Mouse (Mus musculus) myocyte (in vitro differentiated cells): ENCODE data around the gene Brd7.

Experiments
- CEBPB ChIP-seq: IDR thresholded peaks from 2 replicates; pipeline ENCODE4 v1.6.1; 2011; ENCODE audit warnings: mild to moderate bottlenecking, moderate library complexity; ENCODE audit not compliant: poor library complexity, insufficient read depth, severe bottlenecking
- E2F4 ChIP-seq: IDR thresholded peaks from one replicate; pipeline ENCODE4 v1.6.1; 2011; ENCODE audit warnings: mild to moderate bottlenecking, control low read depth, moderate library complexity; ENCODE audit not compliant: insufficient read depth
- MAX ChIP-seq: IDR thresholded peaks from one replicate; pipeline ENCODE4 v1.6.1; 2011; ENCODE audit warnings: low read depth, mild to moderate bottlenecking, control low read depth
- MYOD1 ChIP-seq, 3 experiments: IDR thresholded peaks; one replicate each; pipeline ENCODE4 v1.6.1; 2011; ENCODE audit warnings: control low read depth in 2 of 3, low read depth in 2 of 3, mild to moderate bottlenecking in 2 of 3, moderate library complexity in 1 of 3; ENCODE audit not compliant: insufficient read length in 2 of 3, control insufficient read depth in 1 of 3
- MYOG ChIP-seq, 3 experiments: IDR thresholded peaks; one replicate each; pipeline ENCODE4 v1.6.1; 2011; ENCODE audit warnings: control low read depth in 2 of 3, low read depth in 2 of 3, mild to moderate bottlenecking in 2 of 3; ENCODE audit not compliant: insufficient read length in 2 of 3, control insufficient read depth in 1 of 3, insufficient read depth in 1 of 3
- POLR2A ChIP-seq: IDR thresholded peaks from one replicate; pipeline ENCODE4 v1.6.1; 2011; ENCODE audit warnings: low read depth, mild to moderate bottlenecking, control low read depth, moderate library complexity; ENCODE audit not compliant: insufficient read length
- REST ChIP-seq: IDR thresholded peaks from one replicate; pipeline ENCODE4 v1.6.1; 2011; ENCODE audit warnings: mild to moderate bottlenecking, control low read depth, moderate library complexity; ENCODE audit not compliant: insufficient read depth, insufficient read length
- TCF12 ChIP-seq: IDR thresholded peaks from one replicate; pipeline ENCODE4 v1.6.1; 2011; ENCODE audit warnings: mild to moderate bottlenecking, control low read depth; ENCODE audit not compliant: poor library complexity, insufficient read depth, severe bottlenecking
- USF1 ChIP-seq: IDR thresholded peaks from one replicate; pipeline ENCODE4 v1.6.1; 2011; ENCODE audit warnings: low read depth, mild to moderate bottlenecking, control low read depth, moderate library complexity

GRCm38 (mm10) chr8:88305814-88306213, 56.2 kb downstream of the Brd7 start:
- TF ChIP-seq POLR2A (no peak), MAX (no peak), CEBPB (no peak), USF1 (no peak), TCF12 (no peak), REST (no peak), MYOD1 (IDR thresholded peaks at IDR 0.05; ENCODE audit: control insufficient read depth in 1 of 3, insufficient read length in 2 of 3, low read depth in 2 of 3) (peak in 1 of 3 experiments; percentile 8), E2F4 (no peak), MYOG (IDR thresholded peaks at IDR 0.05; ENCODE audit: control insufficient read depth in 1 of 3, insufficient read depth in 1 of 3, insufficient read length in 2 of 3, low read depth in 2 of 3) (no peak)
